Mouse (Mus musculus): ENCODE data around the gene Nufip2. TPM values are rescaled to one million over a fixed set of nuclear protein-coding genes. Genes with fewer than 3 reads are reported as not detected.
"Not testable (repeated sequence)": the region's sequence is repeated elsewhere in the genome, so short reads cannot be mapped to it uniquely, and the experiment has no call there.

Nufip2 gene
- total RNA-seq (2021), result 10 to 100 TPM; 76.1 to 85.3 TPM
- long read RNA-seq, full-length matches to known transcripts, result 2 of 13 reads
- long read RNA-seq, partial matches to known transcripts, result 4 of 13 reads
- long read RNA-seq, other reads (novel, unspliced or antisense), result 7 of 13 reads

DNA sequence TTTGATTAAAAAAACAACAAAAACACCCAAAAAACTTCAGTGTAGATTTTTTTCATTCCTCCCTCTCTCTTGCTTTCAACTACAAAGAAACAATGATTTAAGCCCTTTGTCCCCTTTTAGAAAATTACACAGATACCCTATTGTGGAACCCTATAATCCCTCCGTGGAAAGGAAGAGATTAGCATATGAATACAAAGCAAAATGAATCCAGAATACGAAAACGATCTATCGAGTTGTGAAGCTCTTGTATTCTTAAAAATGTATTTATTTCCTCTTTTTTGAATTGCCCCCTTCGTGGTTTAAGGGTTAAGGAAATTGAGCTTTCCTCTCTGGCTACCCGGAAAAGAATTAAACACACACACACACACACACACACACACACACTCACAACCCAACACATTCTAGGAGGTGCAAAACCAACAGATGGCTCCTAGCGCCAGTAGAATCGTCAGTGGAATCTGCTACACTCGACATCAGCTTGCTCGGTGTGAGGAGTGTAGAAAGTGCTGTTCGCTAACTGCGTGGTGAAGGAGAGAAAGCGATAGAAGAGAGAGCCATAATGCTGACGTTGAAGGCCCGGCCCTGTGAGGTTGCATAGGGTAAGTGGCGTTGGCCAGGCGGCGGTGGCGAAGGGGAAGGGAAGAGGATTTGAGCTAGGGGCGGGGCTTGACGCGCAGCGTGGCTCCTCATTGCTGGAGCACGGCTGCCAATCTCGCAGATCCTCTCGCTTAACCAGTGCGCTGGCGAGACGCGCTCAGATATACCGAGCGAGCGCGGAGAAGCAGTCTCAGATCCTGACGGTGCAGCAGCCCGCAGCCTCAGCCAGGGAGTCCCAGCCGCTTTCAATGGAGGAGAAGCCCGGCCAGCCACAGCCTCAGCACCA is at the start of gene Nufip2:
TSS of gene Nufip2 (plus strand) at position 773 of the 883 bp plus-strand sequence.
- DNase-seq (ENCODE audit: low spot score in 2 of 2), result peak; percentile 98 to 99

- DNase-seq (ENCODE audit: low spot score in 2 of 2), result no peak
These were observed 44.6 kb upstream of the Nufip2 start for GRCm38 (mm10) chr11:77641390-77641789.

GRCm38 (mm10) chr11:77645481-77645880 is 40.5 kb upstream of the Nufip2 start:
- peak in 1 of 2 experiments; percentile 10 for DNase-seq (ENCODE audit: low spot score in 2 of 2)

DNA sequence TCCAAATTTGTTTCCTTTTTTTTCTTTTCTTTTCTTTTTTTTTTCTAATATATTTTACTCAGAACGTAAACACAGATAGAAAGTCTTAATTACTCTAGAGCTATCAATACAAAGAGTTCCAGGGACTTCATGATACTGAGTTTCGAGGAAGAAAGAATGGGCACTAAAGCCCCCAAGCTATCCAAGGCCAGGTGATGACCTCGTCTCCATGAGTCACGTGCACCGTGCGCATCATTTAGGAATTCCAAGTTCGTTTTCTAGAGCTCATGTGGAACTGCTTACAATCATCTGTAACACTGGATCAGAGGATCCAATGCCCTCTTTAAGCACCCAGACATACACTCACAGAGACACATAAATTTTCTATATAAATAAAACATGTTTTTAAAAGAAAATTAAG is 37.1 kb upstream of the Nufip2 start:
- no peak for DNase-seq (ENCODE audit: low spot score in 2 of 2)

- DNase-seq (ENCODE audit: low spot score in 2 of 2), result no peak
These were observed 33.5 kb upstream of the Nufip2 start for GRCm38 (mm10) chr11:77652484-77652883.

DNA sequence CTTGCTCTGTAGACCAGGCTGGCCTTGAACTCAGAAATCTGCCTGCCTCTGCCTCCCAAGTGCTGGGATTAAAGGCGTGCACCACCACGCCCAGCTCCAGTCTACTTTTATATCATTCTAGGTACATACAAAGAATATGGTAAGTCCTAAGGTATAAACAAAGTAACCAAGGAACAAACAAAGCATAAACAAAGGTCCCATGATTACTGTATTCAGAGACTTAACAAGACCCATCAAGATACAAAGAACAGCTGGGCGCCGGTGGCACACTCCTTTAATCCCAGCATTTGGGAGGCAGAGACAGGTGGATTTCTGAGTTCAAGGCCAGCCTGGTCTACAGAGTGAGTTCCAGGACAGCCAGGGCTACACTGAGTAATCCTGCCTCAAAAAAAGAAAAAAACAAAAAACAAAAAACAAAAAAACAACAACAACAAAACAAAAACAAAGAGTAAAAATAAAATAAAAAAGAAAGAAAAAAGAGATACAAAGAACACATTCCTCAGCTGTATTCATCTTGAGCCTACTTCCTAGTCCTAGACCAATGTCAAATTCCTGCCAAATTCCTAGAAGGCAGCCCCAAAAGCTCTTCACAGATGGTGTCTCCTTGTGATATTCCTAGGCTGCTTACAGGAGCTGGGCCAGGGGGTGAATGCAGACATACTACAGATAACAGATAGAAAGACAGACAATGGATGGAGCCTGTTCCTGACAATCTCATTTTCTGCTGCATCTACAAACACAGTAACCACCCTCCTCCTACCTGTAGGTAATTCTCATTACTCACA is 32.4 kb upstream of the Nufip2 start:
- DNase-seq (ENCODE audit: low spot score in 2 of 2), result not testable (repeated sequence)

DNA sequence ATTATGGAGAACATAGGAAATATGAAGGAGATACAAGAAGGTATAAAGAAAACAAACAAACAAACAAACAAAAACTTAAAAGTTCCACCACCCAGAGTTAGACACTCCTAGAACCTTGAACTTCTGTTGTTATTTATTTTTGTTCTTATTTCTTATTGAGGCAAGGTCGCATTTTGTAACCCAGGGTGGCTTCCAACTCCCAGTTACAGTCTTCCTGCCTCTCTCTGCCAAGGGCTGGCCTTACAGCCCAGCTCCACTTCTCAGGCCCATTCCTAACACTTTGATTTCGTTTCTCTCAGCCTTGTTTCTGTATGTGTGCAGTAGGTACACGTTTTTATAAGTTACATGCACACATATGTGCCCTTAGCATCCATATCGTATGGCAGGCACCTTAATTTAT is 26.0 kb upstream of the Nufip2 start:
- no peak for DNase-seq (ENCODE audit: low spot score in 2 of 2)

GRCm38 (mm10) chr11:77663639-77664038 is 22.3 kb upstream of the Nufip2 start:
- no peak for DNase-seq (ENCODE audit: low spot score in 2 of 2)

DNA sequence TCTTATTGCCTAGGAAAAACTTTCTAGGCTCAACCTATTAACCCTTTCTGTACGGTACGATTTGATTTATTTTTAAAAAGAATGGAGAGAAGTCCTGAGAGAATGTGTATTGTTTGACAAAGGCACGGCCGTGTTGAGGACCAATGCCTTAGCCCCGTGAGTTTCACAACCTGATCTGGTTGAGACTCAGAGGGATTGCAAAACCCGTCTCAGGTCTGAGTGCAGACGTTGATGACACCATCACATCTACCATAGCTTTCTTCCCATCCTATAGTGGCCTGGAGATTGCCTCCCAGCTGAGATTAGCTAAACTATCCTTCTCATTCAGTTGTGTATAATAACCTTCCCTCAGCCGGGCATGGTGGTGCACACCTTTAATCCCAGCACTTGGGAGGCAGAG is 21.9 kb upstream of the Nufip2 start:
- no peak for DNase-seq (ENCODE audit: low spot score in 2 of 2)

DNA sequence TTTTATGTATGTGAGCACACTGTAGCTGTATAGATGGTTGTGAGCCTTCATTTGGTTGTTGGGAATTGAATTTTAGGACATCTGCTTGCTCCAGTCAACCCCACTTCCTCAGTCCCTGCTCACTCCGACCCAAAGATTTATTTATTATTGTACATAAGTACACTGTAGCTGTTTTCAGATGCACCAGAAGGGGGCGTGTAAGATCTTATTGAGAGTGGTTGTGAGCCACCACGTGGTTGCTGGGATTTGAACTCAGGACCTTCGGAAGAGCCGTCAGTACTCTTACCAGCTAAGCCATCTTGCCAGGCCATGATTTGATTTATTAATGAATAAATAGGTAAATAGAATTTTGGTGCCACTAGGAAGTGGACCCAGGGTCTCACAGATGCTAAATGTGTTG is 20.6 kb upstream of the Nufip2 start:
- not testable (repeated sequence) for DNase-seq (ENCODE audit: low spot score in 2 of 2)

- DNase-seq (ENCODE audit: low spot score in 2 of 2), result not testable (repeated sequence)
These were observed 19.2 kb upstream of the Nufip2 start for GRCm38 (mm10) chr11:77666766-77667165.

- no peak for DNase-seq (ENCODE audit: low spot score in 2 of 2)
These were observed 13.2 kb upstream of the Nufip2 start for GRCm38 (mm10) chr11:77672746-77673145.

DNA sequence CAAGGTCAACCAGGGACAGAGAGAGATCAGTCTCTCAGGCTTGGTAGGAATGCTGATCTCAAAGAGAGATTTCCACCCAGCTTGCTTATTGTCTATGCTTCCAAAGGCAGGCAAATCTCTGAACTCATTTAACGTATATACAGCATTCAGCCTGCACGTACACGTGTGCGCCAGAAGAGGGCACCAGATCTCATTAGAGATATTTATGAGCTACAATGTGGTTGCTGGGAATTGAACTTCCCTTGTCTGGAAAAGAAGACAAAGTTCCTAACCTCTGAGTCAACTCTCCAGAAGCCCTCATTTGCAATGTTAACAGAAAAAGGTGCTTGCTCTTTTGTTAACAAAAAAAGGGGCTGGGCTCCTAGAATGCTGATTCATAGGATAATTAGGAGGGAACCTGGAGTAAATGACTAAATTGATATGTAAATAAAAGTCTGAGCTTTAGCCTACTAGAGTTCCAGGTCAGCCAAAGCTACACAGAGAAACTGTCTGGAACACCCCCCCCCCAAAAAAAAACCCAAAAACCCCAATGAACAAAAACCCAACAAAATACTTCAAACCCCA is 12.4 kb upstream of the Nufip2 start:
- no peak for DNase-seq (ENCODE audit: low spot score in 2 of 2)

DNA sequence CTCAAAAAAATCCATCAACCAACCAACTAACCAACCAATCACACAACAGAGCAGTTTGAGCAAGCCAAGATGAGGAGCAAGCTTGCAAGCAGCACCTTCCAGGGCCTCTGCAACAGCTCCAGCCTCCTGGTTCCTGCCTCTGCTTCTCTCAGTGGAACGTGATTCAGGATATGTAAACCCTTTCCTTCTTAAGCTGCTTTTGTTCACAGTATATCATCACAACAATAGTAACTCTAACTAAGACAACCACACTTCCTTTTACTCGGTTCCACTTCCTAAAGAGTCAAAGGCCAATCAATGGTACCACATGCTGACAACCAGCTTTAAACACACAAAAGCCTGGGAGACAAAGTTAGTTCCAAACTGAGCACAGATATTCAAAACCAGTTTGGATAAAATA is 5.9 kb upstream of the Nufip2 start:
- DNase-seq (ENCODE audit: low spot score in 2 of 2), result no peak

GRCm38 (mm10) chr11:77684896-77685295 is 1.1 kb upstream of the Nufip2 start:
- no peak for DNase-seq (ENCODE audit: low spot score in 2 of 2)

DNA sequence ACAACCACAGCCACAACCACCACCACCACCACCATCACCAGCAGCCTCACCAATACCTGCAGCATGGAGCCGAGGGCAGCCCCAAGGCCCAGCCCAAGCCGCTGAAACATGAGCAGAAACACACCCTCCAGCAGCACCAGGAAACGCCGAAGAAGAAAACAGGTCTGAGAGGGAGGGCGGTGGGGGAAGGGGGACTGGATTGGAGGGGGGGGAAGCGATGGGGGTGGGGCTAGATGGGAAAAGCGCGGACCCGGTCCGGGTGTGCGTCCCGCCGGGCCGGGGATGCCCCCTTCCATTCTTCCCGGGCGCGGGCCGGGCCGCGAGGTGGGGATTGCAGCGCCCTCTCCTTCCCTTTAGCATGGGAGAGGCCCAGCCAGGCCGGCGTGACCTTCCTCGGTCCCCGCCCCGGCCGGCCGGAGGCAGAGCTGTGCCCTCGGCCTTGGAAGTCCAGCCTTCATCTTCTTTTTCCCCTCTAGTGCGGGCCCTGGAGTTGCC is 438 bp downstream of the Nufip2 start:
- DNase-seq (ENCODE audit: low spot score in 2 of 2), result peak; percentile 43 to 51

GRCm38 (mm10) chr11:77686841-77687540 is 1.0 kb downstream of the Nufip2 start:
- peak; percentile 58 to 68 for DNase-seq (ENCODE audit: low spot score in 2 of 2)

- DNase-seq (ENCODE audit: low spot score in 2 of 2), result peak; percentile 35 to 52
These were observed 1.7 kb downstream of the Nufip2 start for GRCm38 (mm10) chr11:77687541-77688131.

GRCm38 (mm10) chr11:77693026-77693425 is 7.1 kb downstream of the Nufip2 start:
- no peak for DNase-seq (ENCODE audit: low spot score in 2 of 2)

GRCm38 (mm10) chr11:77697232-77697631 is 11.3 kb downstream of the Nufip2 start:
- DNase-seq (ENCODE audit: low spot score in 2 of 2), result no peak

All from layer of hippocampus, postnatal 10 days (tissue).